Mouse (Mus musculus): ENCODE results near the gene Sptbn4. TPM values are rescaled to one million over a fixed set of nuclear protein-coding genes. Genes with fewer than 3 reads are reported as not detected.
A peak's percentile ranks its signal among the peaks of the same experiment; 100 is the strongest.

The Sptbn4 gene
- polyA plus RNA-seq, 1 experiment from 2014 or later = 0.43 TPM

- no peak overlapping the region for H3K4me3 ChIP-seq
- no peak overlapping the region for H3K4me2 ChIP-seq
- H3K9me3 ChIP-seq (replicated peaks) = peaks cover 8% of the 10 kb centered on the region; the same call in 1 of the 2 replicates
- peaks cover 2% of the 10 kb centered on the region for H3K27me3 ChIP-seq
- 0 out of 2 replicates have a peak, but pooled peaks cover 3% of the 10 kb centered on the region for H3K36me3 ChIP-seq (ENCODE audit: poor library complexity, severe bottlenecking)
- no peaks in the 10 kb centered on the region for H3K4me1 ChIP-seq
- no peak overlapping the region for H3K9ac ChIP-seq
- no peak overlapping the region for H3K27ac ChIP-seq
- no peak for ATAC-seq
- 87% methylated on average over 12 of the region's 12 CpGs for WGBS
Observed at GRCm38 (mm10) chr7:27423556-27424326, 23.7 kb downstream of the Sptbn4 start.

- no peak overlapping the region for H3K9ac ChIP-seq
- H3K27me3 ChIP-seq = peaks cover 4% of the 10 kb centered on the region
- H3K4me2 ChIP-seq = no peak overlapping the region
- no peaks in the 10 kb centered on the region for H3K4me1 ChIP-seq
- H3K4me3 ChIP-seq = no peak overlapping the region
- H3K36me3 ChIP-seq (ENCODE audit: poor library complexity, severe bottlenecking) = 0 out of 2 replicates have a peak, but pooled peaks cover 3% of the 10 kb centered on the region
- 79% methylated on average over 3 of the region's 3 CpGs for WGBS
- H3K27ac ChIP-seq = no peak overlapping the region
- ATAC-seq = no peak
- H3K9me3 ChIP-seq (replicated peaks) = peaks cover 8% of the 10 kb centered on the region; the same call in 1 of the 2 replicates
Observed at GRCm38 (mm10) chr7:27419101-27419500, 28.4 kb downstream of the Sptbn4 start.

- Histone ChIP-seq H3K9me3 (replicated peaks) (peaks cover 4% of the 10 kb centered on the region; the same call in 1 of the 2 replicates), H3K9ac (no peak overlapping the region), H3K27me3 (peaks cover 11% of the 10 kb centered on the region; the same call in 1 of the 2 replicates), H3K4me2 (no peak overlapping the region), H3K36me3 (ENCODE audit: poor library complexity, severe bottlenecking) (0 out of 2 replicates have a peak, but pooled peaks cover 3% of the 10 kb centered on the region), H3K4me1 (no peaks in the 10 kb centered on the region), H3K27ac (no peak overlapping the region), H3K4me3 (no peak overlapping the region)
- ATAC-seq = no peak
- 72% methylated on average over 2 of the region's 2 CpGs for WGBS
Observed at GRCm38 (mm10) chr7:27417151-27417550, 30.3 kb downstream of the Sptbn4 start.

DNA sequence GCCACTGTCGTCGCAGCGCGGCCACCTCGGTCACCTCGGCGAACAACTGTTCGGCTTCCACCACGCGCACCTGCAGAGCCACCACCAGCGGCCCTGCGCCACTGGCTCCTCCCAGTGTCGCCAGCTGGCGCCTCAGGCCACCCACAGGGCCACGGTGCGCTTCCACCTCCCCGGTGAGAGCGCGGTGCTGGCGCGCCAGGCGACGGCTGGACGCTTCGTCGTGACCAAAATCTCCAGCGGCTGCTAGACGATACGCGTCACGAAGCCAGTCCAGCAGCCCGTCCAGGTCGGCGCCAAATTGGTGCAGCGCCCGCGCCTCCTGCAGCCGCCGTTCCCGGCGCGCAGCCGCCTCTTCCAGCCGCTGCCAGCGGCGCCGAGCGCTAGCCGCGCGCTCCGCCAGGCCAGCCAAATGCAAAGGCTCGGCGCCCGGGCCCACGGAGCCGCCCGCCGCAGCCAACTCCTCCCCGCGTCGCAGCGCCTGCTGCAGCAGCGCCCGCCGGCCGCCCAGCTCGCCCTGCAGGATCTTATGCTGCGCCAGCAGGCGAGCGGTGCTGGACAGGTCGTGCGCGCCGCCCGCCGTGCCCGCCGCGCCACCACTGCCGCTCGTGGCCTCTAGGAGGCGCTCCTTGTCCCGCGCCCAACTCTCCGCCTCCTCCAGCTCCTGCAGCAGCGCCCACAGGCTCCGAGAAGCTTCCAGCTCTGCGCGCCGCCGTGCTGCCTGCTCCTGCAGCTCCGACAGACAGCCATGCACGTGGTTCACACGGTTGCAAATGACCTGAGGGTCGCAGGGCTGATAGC is 38.9 kb downstream of the Sptbn4 start:
- peaks cover 13% of the 10 kb centered on the region for H3K4me1 ChIP-seq
- H3K27ac ChIP-seq = no peak overlapping the region
- H3K9ac ChIP-seq = peak overlapping the region; percentile 48
- no peaks in the 10 kb centered on the region for H3K9me3 ChIP-seq (replicated peaks)
- WGBS = under 1% methylated on average over 92 of the region's 96 CpGs
- H3K4me3 ChIP-seq = peak overlapping the region; percentile 43
- ATAC-seq = peak; percentile 86
- H3K27me3 ChIP-seq = peaks cover 74% of the 10 kb centered on the region
- H3K4me2 ChIP-seq = peak overlapping the region; percentile 75
- H3K36me3 ChIP-seq (ENCODE audit: poor library complexity, severe bottlenecking) = no peaks in the 10 kb centered on the region

DNA sequence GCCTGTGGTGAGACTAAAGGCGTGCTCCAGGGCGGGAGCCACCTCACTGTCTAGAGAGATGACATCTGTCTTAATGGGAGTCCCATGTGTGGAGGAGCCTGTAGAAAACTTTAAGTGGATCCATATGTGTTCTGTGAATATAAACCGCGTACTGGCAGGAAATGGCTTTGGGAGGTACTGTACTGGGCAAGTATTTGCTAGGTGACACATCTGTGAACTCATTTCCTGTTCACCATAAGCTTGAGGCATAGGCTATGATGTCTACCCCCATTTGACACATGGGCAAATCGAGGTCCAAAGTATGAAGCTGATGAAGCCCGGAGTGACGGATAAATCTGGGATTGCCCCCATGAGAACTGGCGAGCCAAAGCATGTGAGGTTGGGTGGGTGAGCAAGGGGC is 39.7 kb downstream of the Sptbn4 start:
- no peak overlapping the region for H3K27ac ChIP-seq
- H3K36me3 ChIP-seq (ENCODE audit: poor library complexity, severe bottlenecking) = no peaks in the 10 kb centered on the region
- H3K27me3 ChIP-seq = peaks cover 76% of the 10 kb centered on the region
- peaks cover 4% of the 10 kb centered on the region; the same call in 1 of the 2 replicates for H3K9me3 ChIP-seq (replicated peaks)
- 71% methylated on average over 8 of the region's 8 CpGs for WGBS
- peaks cover 13% of the 10 kb centered on the region for H3K4me1 ChIP-seq
- no peak for ATAC-seq
- 0 out of 2 replicates have a peak overlapping the region, but pooled peaks have one; percentile 48 for H3K9ac ChIP-seq
- H3K4me2 ChIP-seq = peak overlapping the region; percentile 75; the same call in 1 of the 2 replicates
- peak overlapping the region; percentile 43; the same call in 1 of the 2 replicates for H3K4me3 ChIP-seq

- no peaks in the 10 kb centered on the region for H3K36me3 ChIP-seq (ENCODE audit: poor library complexity, severe bottlenecking)
- no peak for ATAC-seq
- H3K4me2 ChIP-seq = no peak overlapping the region
- H3K4me3 ChIP-seq = no peak overlapping the region
- peaks cover 90% of the 10 kb centered on the region for H3K27me3 ChIP-seq
- peaks cover 4% of the 10 kb centered on the region; the same call in 1 of the 2 replicates for H3K9me3 ChIP-seq (replicated peaks)
- H3K27ac ChIP-seq = no peak overlapping the region
- H3K9ac ChIP-seq = no peak overlapping the region
- WGBS = 81% methylated on average over 7 of the region's 7 CpGs
- peaks cover 13% of the 10 kb centered on the region for H3K4me1 ChIP-seq
Observed at GRCm38 (mm10) chr7:27406481-27406880, 41.0 kb downstream of the Sptbn4 start.

DNA sequence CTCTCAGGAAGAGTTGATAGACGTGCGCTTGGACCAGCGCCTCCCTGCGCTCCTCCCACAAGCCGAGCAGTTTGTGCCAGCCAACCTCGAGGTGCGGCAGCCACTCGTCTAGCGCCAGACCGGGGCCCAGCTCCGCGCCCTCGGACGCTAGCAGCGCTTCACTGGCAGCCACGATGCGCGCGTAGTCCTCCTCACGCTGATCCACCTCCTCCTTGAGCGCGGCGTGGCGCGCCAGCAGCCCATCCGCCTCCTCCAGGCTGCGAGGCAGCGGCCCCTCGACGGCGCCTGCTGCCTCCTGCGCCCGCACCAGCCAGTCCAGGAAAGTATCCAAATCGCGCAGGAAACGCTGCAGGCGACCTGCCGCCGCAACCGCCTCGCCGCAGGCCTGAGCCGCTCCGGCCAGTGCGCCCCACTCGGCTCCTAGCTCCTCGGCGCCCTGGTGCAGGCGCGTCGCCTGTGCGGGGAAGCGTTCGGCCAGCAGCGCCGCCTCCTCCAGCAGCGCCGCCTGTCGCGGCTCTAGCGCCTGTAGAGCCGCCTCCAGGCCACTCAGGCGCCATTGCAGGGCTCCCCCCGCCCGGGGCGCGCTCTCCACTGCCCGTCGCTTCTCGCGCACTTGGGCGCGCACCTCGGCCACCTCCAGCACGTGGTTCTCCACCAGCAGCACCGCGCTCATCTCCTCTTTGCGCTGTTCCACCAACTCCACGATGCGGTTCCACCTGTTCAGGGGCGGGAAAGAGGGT is 43.1 kb downstream of the Sptbn4 start:
- Histone ChIP-seq H3K36me3 (ENCODE audit: poor library complexity, severe bottlenecking) (no peaks in the 10 kb centered on the region), H3K27ac (no peak overlapping the region), H3K4me3 (peak overlapping the region; percentile 10; the same call in 1 of the 2 replicates), H3K27me3 (peaks cover 95% of the 10 kb centered on the region), H3K4me1 (peaks cover 13% of the 10 kb centered on the region), H3K4me2 (peak overlapping the region; percentile 34), H3K9ac (no peak overlapping the region), H3K9me3 (replicated peaks) (peaks cover 4% of the 10 kb centered on the region; the same call in 1 of the 2 replicates)
- WGBS = 6% methylated on average over 80 of the region's 81 CpGs
- no peak for ATAC-seq

- H3K4me3 ChIP-seq = no peak overlapping the region
- 0 out of 2 replicates have a peak, but pooled peaks cover under 1% of the 10 kb centered on the region for H3K4me1 ChIP-seq
- H3K9ac ChIP-seq = no peak overlapping the region
- WGBS = 11% methylated on average over 16 of the region's 16 CpGs
- peaks cover 89% of the 10 kb centered on the region for H3K27me3 ChIP-seq
- H3K9me3 ChIP-seq (replicated peaks) = peaks cover 4% of the 10 kb centered on the region; the same call in 1 of the 2 replicates
- peak; percentile 55; the same call in 1 of the 2 replicates for ATAC-seq
- no peak overlapping the region for H3K27ac ChIP-seq
- no peaks in the 10 kb centered on the region for H3K36me3 ChIP-seq (ENCODE audit: poor library complexity, severe bottlenecking)
- peak overlapping the region; percentile 5; the same call in 1 of the 2 replicates for H3K4me2 ChIP-seq
Observed at GRCm38 (mm10) chr7:27402675-27403074, 44.8 kb downstream of the Sptbn4 start.

DNA sequence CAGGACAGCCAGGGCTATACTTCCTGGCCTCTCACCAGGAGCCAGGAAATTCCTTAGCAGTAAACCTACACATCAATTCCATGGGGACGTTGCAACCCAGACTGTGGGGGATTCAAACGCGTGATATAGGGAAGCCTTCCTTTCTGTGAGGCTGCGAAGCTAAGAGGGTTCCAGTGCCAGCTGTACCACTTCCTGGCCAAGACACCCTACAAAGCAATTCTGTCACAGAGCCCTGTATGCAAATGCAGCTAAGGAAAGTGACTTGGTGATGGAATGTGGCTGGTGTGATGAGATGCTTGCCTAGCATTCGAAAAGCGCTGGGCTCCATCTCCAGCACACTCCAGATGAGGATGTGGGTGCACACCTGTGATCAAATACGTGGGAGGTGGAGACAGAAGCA is 46.9 kb downstream of the Sptbn4 start:
- no peak overlapping the region for H3K4me2 ChIP-seq
- no peaks in the 10 kb centered on the region for H3K36me3 ChIP-seq (ENCODE audit: poor library complexity, severe bottlenecking)
- H3K9me3 ChIP-seq (replicated peaks) = peaks cover 4% of the 10 kb centered on the region; the same call in 1 of the 2 replicates
- H3K27ac ChIP-seq = no peak overlapping the region
- H3K9ac ChIP-seq = no peak overlapping the region
- 80% methylated on average over 7 of the region's 7 CpGs for WGBS
- no peak for ATAC-seq
- peaks cover 89% of the 10 kb centered on the region for H3K27me3 ChIP-seq
- peaks cover 20% of the 10 kb centered on the region for H3K4me1 ChIP-seq
- H3K4me3 ChIP-seq = no peak overlapping the region

GRCm38 (mm10) chr7:27397048-27397949 is 50.2 kb downstream of the Sptbn4 start:
- H3K9ac ChIP-seq = no peak overlapping the region
- ATAC-seq = peak; percentile 50; the same call in 1 of the 2 replicates
- H3K27me3 ChIP-seq = peaks cover 89% of the 10 kb centered on the region
- peak overlapping the region; percentile 78 for H3K4me2 ChIP-seq
- H3K4me3 ChIP-seq = peak overlapping the region; percentile 51; the same call in 1 of the 2 replicates
- H3K9me3 ChIP-seq (replicated peaks) = no peaks in the 10 kb centered on the region
- peaks cover 20% of the 10 kb centered on the region for H3K4me1 ChIP-seq
- no peaks in the 10 kb centered on the region for H3K36me3 ChIP-seq (ENCODE audit: poor library complexity, severe bottlenecking)
- H3K27ac ChIP-seq = no peak overlapping the region
- WGBS = 19% methylated on average over 26 of the region's 26 CpGs

All from forebrain, embryonic 13.5 days (tissue).